Mouse (Mus musculus) intestine, embryonic 14.5 days (tissue): ENCODE data around the gene Vmn1r165. TPM values are rescaled to one million over a fixed set of nuclear protein-coding genes. Genes with fewer than 3 reads are reported as not detected.
"Not testable (repeated sequence)": the region's sequence is repeated elsewhere in the genome, so short reads cannot be mapped to it uniquely, and the experiment has no call there.

ENCODE experiments used
- ATAC-seq: fragments of 200-750 bp; cut with Nextera tagmentation; replicated peaks from 2 replicates; pipeline ENCODE4 v1.8.0; 2017; ENCODE audit warnings: low read depth, moderate number of reproducible peaks, moderate TSS enrichment, moderate library complexity; ENCODE audit not compliant: low FRiP score, low TSS enrichment
- DNase-seq: peaks from one replicate; pipeline ENCODE4 v3.0.0-alpha.2; 2018; ENCODE audit warnings: low spot score
- H3K27ac ChIP-seq: fragments of 300-500 bp; sonication (generic); 2 replicates; pipeline ENCODE4 v1.5.1; 2014; ENCODE audit warnings: low read depth, mild to moderate bottlenecking, control low read depth
- H3K27me3 ChIP-seq: fragments of 300-500 bp; sonication (generic); replicated peaks from 2 replicates; pipeline ENCODE4 v1.6.1; 2014; ENCODE audit warnings: low read length, control low read depth; ENCODE audit not compliant: control insufficient read depth, insufficient read depth
- H3K36me3 ChIP-seq: fragments of 300-500 bp; sonication (generic); 2 replicates; pipeline ENCODE4 v1.6.1; 2014; ENCODE audit warnings: low read length, control low read depth; ENCODE audit not compliant: control insufficient read depth, insufficient read depth
- H3K4me1 ChIP-seq: fragments of 300-500 bp; sonication (generic); replicated peaks from 2 replicates; pipeline ENCODE4 v1.6.1; 2014; ENCODE audit warnings: low read length, control low read depth, mixed read lengths; ENCODE audit not compliant: control insufficient read depth, insufficient read depth
- H3K4me2 ChIP-seq: fragments of 300-500 bp; sonication (generic); 2 replicates; pipeline ENCODE4 v1.6.1; 2014; ENCODE audit warnings: low read length
- H3K4me3 ChIP-seq: fragments of 300-500 bp; sonication (generic); 2 replicates; pipeline ENCODE4 v1.5.1; 2014; ENCODE audit warnings: low read depth, low read length, control low read depth, mixed read lengths
- H3K9ac ChIP-seq: fragments of 300-500 bp; sonication (generic); 2 replicates; pipeline ENCODE4 v1.6.1; 2014; ENCODE audit warnings: mild to moderate bottlenecking, low read length
- H3K9me3 ChIP-seq: fragments of 300-500 bp; sonication (generic); 2 replicates; pipeline ENCODE4 v1.6.1; 2016; ENCODE audit warnings: low read length, control low read depth; ENCODE audit not compliant: control insufficient read depth
- WGBS: fragments of 180-500 bp; shearing (Covaris S2); extraction: QIAGEN DNeasy Blood & Tissue Kit; methylation state at CpG from one replicate; pipeline ENCODE4 v1.1.7; 2014; 5-methylcytosine and 5-hydroxymethylcytosine counted together
- polyA plus RNA-seq: library from polyadenylated mRNA; unstranded; fragments of >200 nt; fragmentation: Nextera tagmentation; extraction: Ambion mirVana; gene quantifications from 2 replicates; pipeline ENCODE4 v1.2.1, GENCODE M21; 2014

Vmn1r165 gene
- not detected in 2 replicates for polyA plus RNA-seq

- H3K4me2 ChIP-seq, H3K9me3 ChIP-seq, H3K27ac ChIP-seq, H3K27me3 ChIP-seq, H3K36me3 ChIP-seq, H3K9ac ChIP-seq, ATAC-seq, H3K4me1 ChIP-seq, H3K4me3 ChIP-seq, DNase-seq: not testable (repeated sequence)
- no CpG with 5 or more reads among the region's 3 CpGs for WGBS
Measured at GRCm38 (mm10) chr7:23217032-23217431, at the start of gene Vmn1r165. TSS of gene Vmn1r165 (plus strand) at chr7:23217332.

- ATAC-seq, H3K27ac ChIP-seq, H3K4me2 ChIP-seq, H3K4me1 ChIP-seq, H3K36me3 ChIP-seq, H3K4me3 ChIP-seq, H3K9ac ChIP-seq, H3K9me3 ChIP-seq, H3K27me3 ChIP-seq, DNase-seq: not testable (repeated sequence)
- WGBS: no CpG with 5 or more reads among the region's 2 CpGs
Measured at GRCm38 (mm10) chr7:23251582-23251981, 34.5 kb downstream of the Vmn1r165 start, which contains the start of gene Vmn1r166. TSS of gene Vmn1r166 (minus strand) at chr7:23251682.

Other genes with a start within 250 kb of the Vmn1r165 start
- gene Gm4214, start 232.7 kb upstream of the Vmn1r165 start, polyA plus RNA-seq: not detected in 2 replicates
- gene Gm4216, start 197.4 kb upstream of the Vmn1r165 start, polyA plus RNA-seq: not detected in 2 replicates
- not detected in 2 replicates for gene Vmn1r163, start 161.8 kb upstream of the Vmn1r165 start, polyA plus RNA-seq
- not detected in 2 replicates for gene Gm8720, start 149.9 kb upstream of the Vmn1r165 start, polyA plus RNA-seq
- not detected in 2 replicates for gene Gm10662, start 72.9 kb upstream of the Vmn1r165 start, polyA plus RNA-seq
- gene Vmn1r166, start 34.4 kb downstream of the Vmn1r165 start, polyA plus RNA-seq: not detected in 2 replicates
- gene Gm6902, start 61.6 kb downstream of the Vmn1r165 start, polyA plus RNA-seq: not detected in 2 replicates
- not detected in 2 replicates for gene Nlrp4e, start 83.9 kb downstream of the Vmn1r165 start, polyA plus RNA-seq
- not detected in 2 replicates for gene Nlrp5, start 168.6 kb downstream of the Vmn1r165 start, polyA plus RNA-seq